Mouse (Mus musculus) megakaryocyte, embryonic 14.5 days (primary cell): ENCODE results near the gene Rnft2.

Source experiments
- FLI1 ChIP-seq: IDR thresholded peaks from 2 replicates; pipeline ENCODE4 v1.6.1; 2012; ENCODE audit warnings: low read length, inconsistent platforms, mixed read lengths
- GATA1 ChIP-seq: IDR thresholded peaks from 3 replicates; pipeline ENCODE4 v1.6.1; 2012; ENCODE audit warnings: mixed read lengths, low read length, inconsistent platforms, borderline replicate concordance

- no peak for TF ChIP-seq FLI1
- TF ChIP-seq GATA1 = no peak
Measured at GRCm38 (mm10) chr5:118164581-118164980, 80.3 kb downstream of the Rnft2 start, which contains the start of gene Hrk.
